Mouse (Mus musculus): ENCODE data around the gene Kif5c.
A peak's percentile ranks its signal among the peaks of the same experiment; 100 is the strongest.

Kif5c gene

DNA sequence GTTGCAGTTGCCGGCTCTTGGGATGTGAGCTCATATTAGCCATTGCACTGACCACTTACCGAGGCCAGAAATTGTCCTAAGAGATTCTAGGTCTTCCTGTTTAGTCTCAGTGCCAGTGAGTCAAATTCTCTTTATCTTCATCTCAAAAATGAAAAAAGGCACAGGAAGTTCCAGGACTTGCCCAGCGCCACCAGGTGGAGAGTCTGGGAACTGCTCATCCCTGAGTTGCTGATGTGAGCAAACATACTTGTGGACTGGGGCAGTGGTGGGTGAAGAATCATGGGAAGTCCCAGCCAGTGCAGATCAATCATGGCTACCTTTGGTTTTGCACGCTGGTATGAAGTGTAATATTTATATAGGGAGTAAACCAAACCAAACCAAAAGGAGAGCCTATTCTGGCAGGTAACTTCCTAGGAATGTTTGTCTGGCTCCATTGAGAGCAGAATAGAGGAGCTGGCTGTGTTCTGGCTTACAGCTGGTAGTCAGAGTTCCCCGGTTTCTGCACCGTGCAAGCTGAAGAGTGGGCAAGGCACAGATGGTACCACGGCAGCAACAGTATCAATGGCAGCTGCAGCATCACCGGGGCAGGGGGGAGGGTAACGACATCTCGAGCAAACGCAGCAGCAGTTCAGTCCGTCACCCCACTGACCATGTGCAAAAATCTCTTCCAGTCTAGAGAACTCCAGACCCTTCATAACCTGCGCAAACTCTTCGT lies 129.7 kb downstream of the Kif5c start:
- peak; percentile 58 to 65 for DNase-seq

DNA sequence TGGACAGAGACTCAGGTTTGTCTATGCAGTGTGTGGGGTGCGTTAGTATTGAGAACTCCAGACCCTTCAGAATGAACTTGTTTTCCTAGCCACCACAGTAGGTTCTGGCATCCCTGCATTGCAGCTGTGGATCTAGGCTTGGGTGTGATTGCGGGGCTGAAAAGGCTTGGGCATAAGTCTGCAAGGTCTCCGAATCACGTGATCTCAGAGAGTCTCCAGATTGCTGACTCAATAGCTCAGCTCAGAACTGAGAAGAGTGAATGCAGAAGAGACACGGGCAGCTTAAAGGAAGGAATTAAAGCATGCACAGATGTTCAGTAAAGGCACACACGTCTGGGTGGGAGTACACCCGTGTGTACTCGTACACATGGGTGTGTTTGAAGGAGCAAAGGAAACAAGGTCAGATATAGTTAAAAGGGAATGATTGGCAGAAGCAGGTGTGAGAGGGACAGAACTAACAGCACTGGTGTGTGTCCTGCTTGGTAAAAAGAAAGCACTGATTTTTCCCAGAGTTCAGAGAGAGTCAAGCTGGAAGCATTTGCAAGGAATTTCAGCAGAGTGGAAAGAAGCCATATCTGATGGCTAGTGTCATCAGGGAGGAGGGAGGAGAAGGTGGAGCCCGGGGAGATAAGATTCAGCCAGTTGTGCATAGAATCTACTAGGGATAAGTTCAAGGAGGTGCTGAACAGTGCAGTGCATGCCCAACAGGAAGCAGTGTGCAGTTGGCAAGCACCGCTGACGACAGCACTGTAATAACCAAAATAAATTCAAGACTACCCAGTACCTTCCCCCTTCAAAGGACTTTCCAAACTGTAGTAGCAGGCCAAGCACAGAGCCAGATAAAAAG lies 130.9 kb downstream of the Kif5c start:
- DNase-seq = no peak

DNA sequence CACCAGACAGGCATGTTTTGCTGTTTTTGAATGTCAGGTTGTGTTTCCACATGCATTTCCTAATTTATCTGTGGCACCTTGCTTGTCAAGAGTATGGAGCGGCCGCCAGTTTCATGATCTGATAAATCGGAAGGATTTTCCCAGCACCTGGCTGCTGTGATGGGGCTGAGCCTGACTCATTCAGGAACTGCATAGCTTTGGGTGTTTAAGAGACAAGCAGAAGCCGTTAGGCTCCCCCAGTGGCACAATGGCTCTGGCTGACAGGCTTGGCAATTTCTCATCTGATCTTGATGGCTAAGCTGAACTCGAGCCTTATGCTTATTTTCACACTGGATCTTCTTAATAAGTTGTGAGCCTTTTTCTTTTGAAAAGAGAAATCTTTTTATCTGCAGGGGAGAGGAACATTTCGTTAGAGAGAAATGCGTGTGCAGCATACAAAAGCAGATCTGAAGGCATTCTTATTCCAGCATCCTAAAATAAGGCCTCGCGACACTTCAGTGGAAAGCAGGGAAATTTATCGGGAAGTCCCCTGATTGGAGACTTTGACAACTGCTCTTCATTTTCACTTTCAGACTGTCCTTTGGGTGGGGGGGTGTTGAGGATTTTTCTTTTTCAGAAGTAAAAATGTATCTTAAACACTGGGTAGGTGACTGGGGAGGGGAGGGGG lies 132.6 kb downstream of the Kif5c start:
- no peak for DNase-seq

DNA sequence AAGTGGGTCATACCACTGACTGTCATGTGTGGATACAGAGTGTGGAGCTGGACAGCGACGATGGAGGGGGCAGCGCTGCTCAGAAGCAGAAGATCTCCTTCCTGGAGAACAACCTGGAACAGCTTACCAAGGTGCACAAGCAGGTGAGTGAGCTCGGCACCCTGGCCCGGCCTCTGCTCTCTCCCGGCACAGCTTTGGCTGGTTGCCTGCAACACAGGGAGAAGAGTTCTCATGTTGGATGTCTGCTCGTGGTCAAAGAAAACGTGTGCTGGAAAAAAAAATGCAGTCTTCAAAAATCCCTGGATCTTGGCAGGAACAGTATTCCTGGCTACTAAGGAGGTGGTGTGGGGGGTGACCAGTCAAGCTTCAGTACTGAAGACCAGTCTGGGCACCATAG lies 133.1 kb downstream of the Kif5c start:
- DNase-seq = no peak

DNA sequence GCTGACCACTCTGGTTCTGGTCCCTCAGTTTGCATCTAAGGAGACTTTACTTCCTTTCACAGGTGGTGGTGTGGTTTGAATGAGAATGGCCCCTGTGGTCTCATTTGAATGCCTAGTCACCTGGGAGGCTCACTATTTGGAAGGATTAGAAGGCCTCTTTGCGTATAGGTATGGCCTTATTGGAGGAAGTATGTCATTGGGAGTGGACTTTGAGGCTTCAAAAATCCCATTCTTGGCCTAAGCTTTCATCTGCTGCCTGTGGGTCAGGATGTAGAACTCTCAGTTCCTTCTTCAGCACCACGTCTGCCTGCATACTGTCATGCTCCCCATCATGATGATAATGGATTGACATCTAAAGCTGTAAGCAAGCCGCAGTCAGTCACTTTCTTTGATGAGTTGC lies 134.0 kb downstream of the Kif5c start:
- no peak for DNase-seq

DNA sequence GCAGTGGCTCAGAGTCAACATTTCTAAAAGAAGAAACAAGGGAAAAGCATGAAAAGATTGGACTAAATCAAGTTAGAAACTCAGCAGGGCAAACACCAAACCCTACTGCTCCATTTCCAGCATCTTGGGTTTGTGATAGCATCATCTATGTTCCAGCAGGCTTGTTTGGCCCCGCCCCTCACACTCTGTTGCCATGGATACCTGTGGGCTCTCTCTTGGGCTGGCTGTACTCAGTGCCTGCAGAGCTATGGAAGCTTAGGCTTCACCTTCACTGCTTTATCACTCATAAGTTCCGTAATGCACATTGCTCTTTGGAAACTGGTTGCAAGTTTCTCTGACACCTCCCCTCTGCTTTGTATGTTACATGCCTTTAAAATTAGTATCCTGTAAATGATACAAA lies 136.0 kb downstream of the Kif5c start:
- no peak for DNase-seq

DNA sequence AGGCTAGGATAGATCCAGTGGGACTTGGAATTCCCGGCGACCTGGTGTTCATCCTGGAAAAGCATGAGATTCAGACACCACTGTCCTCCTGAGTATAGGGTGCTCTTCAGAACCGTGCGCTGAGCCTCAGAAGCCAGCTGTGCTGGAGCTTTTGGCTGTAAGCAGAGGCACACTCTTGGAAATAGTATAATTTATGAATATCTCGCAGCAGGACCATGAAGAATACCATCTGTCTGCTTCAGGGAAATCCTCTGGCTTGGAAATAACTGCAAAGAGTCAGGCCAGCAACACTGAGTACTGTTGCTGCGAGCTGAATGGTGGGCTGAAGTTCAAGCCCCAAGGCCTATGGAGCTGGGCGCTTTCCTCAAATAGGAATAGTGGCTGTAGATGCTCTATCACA lies 138.5 kb downstream of the Kif5c start:
- DNase-seq = no peak

DNA sequence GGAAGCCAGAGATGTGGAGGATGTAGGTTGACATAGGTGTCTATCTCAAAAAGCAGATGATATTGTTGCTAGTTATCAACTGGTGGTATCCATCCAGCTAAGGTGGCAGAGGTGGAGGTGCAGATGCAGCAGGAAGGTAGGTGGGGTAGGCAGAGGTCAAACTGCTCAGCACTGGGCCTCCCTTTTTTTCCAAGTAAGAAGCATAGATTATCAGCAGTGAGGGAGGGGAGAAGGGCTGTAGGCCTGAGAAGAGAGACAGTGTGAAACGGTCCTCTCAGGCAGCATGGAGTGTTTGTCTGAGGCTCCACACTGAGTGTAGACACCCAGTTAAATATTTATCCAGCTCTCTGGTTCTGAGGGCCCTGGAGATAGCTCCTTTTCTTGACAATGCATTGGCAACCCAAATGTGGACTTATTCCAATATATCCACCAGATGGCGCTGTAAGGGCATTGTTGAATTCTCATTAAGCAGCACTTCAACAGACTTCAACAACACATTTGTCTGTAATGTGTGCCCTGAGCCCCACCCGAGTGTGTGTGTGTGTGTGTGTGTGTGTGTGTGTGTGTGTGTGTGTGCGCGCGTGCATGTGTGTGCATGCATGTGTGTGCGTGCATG lies 145.3 kb downstream of the Kif5c start:
- peak; percentile 40 to 44 for DNase-seq

DNA sequence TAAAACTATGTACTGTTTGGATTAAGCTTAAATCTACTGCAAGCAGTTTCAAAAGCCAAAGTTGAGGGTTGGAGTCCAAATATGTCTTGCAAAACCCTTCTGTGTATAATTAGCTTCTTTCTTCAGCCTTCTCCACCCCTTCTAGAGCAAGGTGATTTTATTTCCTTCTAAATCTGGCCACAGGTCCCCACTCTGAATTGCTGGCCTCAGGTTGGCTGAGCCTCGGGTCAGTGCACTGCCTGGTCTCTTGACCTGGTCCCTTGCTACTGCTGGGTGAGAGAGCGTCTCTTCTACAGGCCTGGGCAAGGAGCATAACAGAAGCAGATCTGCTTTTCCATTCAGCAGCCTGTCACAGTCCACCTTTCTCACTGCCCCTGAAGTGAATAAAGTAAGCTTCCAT lies 149.8 kb downstream of the Kif5c start:
- DNase-seq = no peak

DNA sequence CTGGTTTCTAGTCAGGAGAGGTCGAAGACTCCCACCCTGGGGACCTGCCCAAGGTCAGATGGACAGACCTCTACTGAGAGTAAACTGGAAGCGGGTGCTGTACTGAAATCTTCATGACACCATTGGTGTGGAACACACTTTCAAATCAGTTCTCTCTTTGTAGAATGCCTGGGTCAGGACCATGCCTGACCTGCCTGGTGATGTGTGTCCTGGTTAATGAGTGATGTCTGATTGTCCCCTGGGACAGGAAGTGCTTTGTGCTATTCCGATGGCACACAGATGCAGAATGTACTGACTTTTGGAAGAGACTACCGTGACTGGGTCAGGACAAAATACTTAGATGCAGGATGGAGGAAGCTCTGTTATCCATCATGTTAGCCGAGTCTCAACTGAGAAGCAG lies 151.3 kb downstream of the Kif5c start:
- DNase-seq = peak in 1 of 2 experiments; percentile 5

DNA sequence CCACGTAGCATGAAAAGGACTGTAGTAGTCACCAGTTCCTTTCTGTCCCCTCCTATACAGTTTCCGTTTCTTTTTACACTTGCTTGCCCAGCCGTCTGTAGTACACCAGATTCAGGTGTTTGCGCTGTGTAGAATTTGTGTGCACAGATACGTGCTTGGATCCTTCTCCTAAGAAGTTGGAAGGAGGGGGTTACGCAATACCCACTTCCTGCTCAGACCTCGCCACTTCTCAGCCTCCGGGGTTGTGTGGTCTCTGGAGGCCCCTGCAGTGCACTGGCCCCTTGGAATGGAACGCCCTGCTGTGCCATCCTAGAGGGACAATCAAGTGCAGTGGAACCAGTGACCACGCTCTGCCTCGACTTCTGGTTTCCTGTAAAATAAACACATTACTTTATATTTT lies 152.1 kb downstream of the Kif5c start:
- DNase-seq = no peak

DNA sequence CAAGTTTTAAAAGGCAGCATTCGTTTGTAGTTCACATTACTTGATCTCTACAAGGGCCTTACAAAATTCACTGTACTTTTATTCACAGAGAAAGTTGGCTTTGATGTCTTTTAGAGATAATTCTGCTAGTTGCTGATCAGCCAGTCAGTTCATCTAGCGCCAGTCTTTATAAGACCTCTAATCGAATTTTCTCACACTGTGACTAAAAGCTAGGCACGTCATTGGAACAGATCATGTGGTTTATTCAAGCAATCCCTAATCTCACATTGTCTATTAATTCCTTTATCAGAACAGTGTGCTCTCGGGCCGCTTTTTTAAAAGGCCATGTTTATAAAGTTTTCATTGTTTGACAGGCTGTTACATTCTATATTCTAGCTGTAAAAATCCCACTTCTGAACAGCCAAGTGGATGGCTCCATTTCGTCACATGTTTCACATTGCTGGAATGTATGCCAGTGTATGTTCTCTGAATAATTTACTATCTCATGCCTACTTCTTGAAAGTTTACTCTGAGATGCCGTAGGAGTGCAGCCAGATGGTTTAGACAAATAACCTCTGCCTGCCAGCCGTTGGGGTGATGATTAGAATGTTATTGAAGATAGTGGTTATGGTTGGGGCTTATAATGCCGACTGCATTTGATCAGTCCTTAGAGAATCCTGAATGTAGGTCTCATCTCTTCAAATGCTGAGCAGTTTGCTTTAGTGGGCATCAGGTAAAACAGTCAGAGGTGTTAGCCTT lies 154.3 kb downstream of the Kif5c start:
- no peak for DNase-seq

DNA sequence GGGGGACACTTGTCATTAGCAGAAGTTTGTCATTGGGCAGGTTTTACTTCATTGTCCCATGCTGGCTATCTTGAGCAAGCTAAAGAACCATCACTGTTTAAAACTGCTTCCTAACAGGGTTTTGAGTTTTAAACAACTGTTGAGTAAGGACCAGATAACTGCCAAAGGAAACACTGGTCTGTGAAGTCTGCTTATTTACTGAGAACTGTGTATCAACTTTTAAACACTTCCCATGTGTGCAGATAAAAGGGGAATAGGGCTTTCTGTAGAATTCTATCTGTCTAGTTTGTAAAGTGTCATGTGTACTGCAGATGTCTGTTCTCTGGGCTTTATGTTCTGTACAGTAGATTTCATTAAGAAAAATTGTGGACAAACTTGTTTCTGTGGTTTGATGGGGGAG lies 155.1 kb downstream of the Kif5c start:
- no peak for DNase-seq

DNA sequence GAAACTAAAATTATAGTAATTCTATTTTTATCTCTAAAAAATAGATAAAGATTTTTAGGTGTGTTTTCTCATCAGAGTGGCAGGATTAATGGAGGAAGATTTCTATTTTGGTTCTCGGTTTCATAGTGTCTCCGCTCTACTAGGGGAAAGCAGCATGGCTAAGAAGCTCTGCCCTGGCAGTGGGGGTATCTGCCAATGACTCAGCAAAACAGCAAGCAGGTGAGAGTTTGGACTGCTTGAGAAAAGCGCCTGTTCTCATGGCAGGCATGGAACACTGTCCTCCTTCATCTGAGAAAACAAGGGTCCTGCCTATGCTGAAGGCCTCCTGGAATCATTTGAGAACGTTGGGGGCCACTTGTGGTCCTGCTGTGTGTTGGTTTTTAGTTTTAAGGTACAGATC lies 156.1 kb downstream of the Kif5c start:
- no peak for DNase-seq

DNA sequence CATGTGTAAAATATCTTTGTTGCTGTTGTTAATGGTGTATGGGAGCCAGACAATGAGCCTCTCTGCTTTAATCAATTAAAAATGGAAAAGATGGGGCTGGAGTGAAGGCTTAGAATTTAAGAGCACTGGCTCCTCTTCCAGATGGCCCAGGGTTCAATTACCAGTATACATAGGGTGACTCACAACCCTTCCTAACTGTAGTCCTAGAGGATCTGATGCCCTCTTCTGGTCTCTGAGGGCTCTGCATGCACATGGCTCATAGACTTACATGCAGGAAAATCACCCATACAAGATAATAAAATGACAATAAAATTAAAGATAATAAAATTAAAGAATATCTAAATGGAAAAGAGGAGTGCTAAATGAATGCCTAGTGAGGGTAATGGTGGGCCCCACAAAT lies 156.6 kb downstream of the Kif5c start:
- no peak for DNase-seq

DNA sequence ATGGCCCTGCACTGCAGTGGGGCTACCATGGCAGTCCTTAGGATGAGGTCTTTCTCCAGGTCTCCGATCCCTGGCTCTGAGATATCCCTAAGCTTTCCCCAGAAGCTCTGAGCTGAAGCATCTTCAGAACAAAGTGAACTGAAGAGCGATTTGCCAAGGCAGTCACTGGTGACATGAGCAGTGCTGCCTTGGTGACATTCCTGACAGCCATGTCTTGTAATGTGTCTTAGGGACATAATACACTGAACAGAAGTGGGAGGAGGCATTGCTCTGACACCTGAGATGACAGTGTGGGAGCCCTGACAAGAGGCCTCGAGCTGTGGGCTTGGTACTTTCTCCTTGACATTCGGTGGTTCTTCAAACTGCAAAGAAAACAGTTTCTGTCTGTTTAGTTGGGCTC lies 157.3 kb downstream of the Kif5c start:
- DNase-seq = no peak

DNA sequence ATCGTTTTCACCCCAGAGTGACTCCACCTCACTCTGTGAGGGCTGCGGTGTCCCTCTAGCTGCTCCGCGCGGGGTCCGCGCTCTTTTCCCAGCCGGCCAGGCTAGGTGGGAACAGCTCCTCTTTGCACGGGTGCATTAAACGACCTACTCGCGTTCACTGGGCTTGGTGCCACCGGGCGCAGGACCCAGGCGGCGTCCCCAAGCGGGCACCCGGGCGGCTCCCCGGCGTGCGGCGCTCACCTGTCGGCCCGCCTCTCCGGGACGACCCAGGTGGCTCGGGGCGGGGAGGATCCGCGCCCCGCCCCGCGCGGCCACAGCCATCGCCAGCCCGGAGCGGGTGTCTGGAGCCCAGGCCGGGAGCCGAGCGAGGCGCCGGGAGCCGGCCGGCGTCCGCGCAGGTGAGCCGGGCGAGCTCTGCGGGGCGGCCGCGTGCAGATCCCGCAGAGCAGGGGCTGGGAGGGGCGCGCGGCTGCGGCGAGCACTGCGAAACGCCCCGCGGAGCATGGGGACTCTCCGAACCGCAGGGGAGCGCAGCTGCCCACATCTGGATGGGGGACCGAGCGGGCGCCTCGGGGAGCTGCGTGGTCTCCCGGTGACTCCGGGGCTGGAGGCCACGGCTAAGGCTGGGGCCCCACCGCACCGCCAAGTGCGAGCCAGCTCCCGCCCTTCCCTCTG lies 168.4 kb downstream of the Kif5c start, which contains the start of gene Lypd6b:
TSS of gene Lypd6b (plus strand) at position 313 of the 675 bp plus-strand sequence.
- no peak for DNase-seq

DNA sequence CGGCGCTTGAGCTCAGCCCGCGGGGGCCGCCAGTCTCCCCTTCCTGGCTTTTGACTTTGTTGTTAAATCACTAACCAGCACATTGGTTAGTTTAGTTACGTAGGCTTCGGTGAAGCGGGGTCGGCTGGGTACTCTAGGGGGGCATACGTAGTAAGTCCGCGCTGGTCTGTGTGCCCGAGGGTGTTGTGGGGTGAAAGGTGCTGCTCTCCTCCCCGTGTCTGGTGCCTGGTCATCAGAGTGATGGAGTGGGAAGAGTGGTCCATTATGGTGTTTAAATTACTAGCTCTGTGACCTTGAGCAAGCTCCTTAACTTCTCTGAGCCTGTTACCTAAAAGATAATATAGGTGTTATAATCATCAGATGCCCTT lies 168.9 kb downstream of the Kif5c start:
- no peak for DNase-seq

DNA sequence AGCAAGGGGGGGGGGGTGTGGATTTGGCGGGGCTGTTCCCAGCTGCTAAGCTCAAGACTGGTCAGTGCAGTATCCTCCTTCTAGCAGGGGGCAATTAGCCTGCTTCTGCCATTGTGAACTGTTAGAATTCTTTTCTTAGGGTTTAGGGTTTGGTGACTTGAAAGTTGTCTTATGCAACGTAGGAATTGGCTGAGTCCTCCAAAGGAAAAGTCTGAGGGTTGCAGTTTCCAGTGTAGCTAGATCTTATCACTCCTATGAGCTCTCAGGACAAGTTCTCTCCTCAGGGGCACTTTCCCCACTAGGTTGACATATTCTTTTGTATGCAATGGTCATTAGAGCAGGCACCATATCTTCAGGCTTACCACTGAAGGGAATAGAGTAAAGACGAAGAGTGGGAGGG lies 169.5 kb downstream of the Kif5c start:
- no peak for DNase-seq

DNA sequence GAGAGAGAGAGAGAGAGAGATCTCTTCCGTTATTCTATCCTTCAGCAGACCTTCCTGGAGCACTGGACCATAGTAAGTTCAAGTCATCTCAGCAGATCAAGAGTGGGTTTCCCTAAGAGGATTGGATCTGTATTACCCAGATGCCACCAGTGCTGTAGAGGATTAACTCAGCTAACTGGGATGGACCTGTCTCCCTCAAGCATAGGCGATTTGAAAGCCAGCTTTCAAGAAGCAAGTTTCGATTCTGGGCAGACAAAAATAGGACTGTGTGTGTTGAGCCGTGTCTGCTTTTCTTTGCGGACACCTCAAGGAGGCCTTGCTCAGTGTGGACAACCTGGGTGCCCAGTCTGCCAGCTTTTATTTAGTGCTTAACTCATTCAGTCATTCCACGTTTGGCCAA lies 170.0 kb downstream of the Kif5c start:
- no peak for DNase-seq

DNA sequence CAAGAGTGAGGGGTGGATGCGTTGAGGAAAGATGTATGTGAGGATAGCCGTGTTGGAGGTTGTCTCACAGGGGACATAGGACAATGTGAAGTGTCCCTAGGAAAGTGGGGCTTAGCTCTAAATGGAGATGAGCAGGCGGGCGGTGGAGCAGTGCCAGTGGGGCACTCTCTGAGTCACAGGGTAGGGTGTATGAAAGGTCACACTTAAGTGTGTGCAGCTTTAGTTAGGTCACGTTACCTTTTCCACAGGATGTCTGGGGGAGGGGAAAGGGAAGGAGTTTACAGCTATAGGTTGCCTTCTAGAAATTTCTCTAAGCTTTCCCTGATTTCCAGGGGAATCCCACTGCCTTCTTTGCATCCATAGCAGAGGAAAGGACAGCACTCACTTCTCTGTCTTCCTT lies 170.4 kb downstream of the Kif5c start:
- no peak for DNase-seq
